Mouse (Mus musculus): ENCODE measurements at regions not wholly inside any gene's neighbourhood (a gene's known extent, or its start where the extent isn't known, plus 50 kb on each side); places are given as distances from the start of the nearest gene placed in this dataset.

- DNase-seq (ENCODE audit: low read depth, low spot score) = no peak
- CTCF ChIA-PET = interaction anchor here (2.1 kb wide), 1 partner anchor 11 kb away, joined by 9 read pairs; no protein-coding TSS in a partner anchor
- POLR2A ChIA-PET = no interaction called here
- no peak for ATAC-seq
- no peak for TF ChIP-seq CTCF (IDR thresholded peaks at IDR 0.05)
- no peaks in the 10 kb centered on the region for H3K27me3 ChIP-seq
- in situ Hi-C loops (cut with MboI; ENCODE audit: low pct_unique_long_range_greater_than_20kb) = no loop called here
Measured at GRCm38 (mm10) chr5:37932760-37933122, 105.8 kb upstream of the Stx18 start.

- H3K27me3 ChIP-seq = no peaks in the 10 kb centered on the region
- no peak for TF ChIP-seq CTCF (IDR thresholded peaks at IDR 0.05)
- no peak for ATAC-seq
- ChIA-PET CTCF (interaction anchor here (0.7 to 2.1 kb wide), 2 partner anchors 10 to 61 kb away, joined by 3 to 9 read pairs; no protein-coding TSS in a partner anchor), POLR2A (no interaction called here)
- DNase-seq (ENCODE audit: low read depth, low spot score) = no peak
- in situ Hi-C loops (cut with MboI; ENCODE audit: low pct_unique_long_range_greater_than_20kb) = no loop called here
Measured at GRCm38 (mm10) chr5:37932086-37932759, 106.3 kb upstream of the Stx18 start.

GRCm38 (mm10) chr5:37920481-37920880 lies 96.1 kb upstream of the Msx1 start:
- no peak for TF ChIP-seq CTCF (IDR thresholded peaks at IDR 0.05)
- no peaks in the 10 kb centered on the region for H3K27me3 ChIP-seq
- no peak for DNase-seq (ENCODE audit: low read depth, low spot score)
- in situ Hi-C loops (cut with MboI; ENCODE audit: low pct_unique_long_range_greater_than_20kb) = loop anchor here (25.0 kb wide), 1 partner anchor 267 kb away; no protein-coding TSS in a partner anchor
- CTCF ChIA-PET = interaction anchor here (1.6 kb wide), 1 partner anchor 151 kb away, joined by 4 read pairs; no protein-coding TSS in a partner anchor
- POLR2A ChIA-PET = no interaction called here
- ATAC-seq = no peak

GRCm38 (mm10) chr5:37919102-37919501 lies 94.7 kb upstream of the Msx1 start:
- H3K27me3 ChIP-seq = no peaks in the 10 kb centered on the region
- CTCF ChIA-PET = no interaction called here
- TF ChIP-seq CTCF (IDR thresholded peaks at IDR 0.05) = no peak
- no peak for DNase-seq (ENCODE audit: low read depth, low spot score)
- no peak for ATAC-seq
- POLR2A ChIA-PET = no interaction called here
- in situ Hi-C loops (cut with MboI; ENCODE audit: low pct_unique_long_range_greater_than_20kb) = loop anchor here (25.0 kb wide), 1 partner anchor 268 kb away; no protein-coding TSS in a partner anchor

- no peak for ATAC-seq
- POLR2A ChIA-PET = no interaction called here
- H3K27me3 ChIP-seq = no peaks in the 10 kb centered on the region
- CTCF ChIA-PET = no interaction called here
- no peak for DNase-seq (ENCODE audit: low read depth, low spot score)
- in situ Hi-C loops (cut with MboI; ENCODE audit: low pct_unique_long_range_greater_than_20kb) = loop anchor here (25.0 kb wide), 1 partner anchor 269 kb away; no protein-coding TSS in a partner anchor
- TF ChIP-seq CTCF (IDR thresholded peaks at IDR 0.05) = no peak
Measured at GRCm38 (mm10) chr5:37918001-37918707, 93.8 kb upstream of the Msx1 start.

GRCm38 (mm10) chr5:37917161-37917560 lies 92.8 kb upstream of the Msx1 start:
- DNase-seq (ENCODE audit: low read depth, low spot score) = no peak
- CTCF ChIA-PET = no interaction called here

GRCm38 (mm10) chr5:37904683-37905352 lies 80.4 kb upstream of the Msx1 start:
- peak; percentile 57 for ATAC-seq

More at GRCm38 (mm10) chr5:37917161-37917560, 92.8 kb upstream of the Msx1 start:
- in situ Hi-C loops (cut with MboI; ENCODE audit: low pct_unique_long_range_greater_than_20kb) = loop anchor here (25.0 kb wide), 1 partner anchor 270 kb away; no protein-coding TSS in a partner anchor
- POLR2A ChIA-PET = no interaction called here
- no peak for ATAC-seq
- no peak for TF ChIP-seq CTCF (IDR thresholded peaks at IDR 0.05)
- no peaks in the 10 kb centered on the region for H3K27me3 ChIP-seq

GRCm38 (mm10) chr5:37903861-37904260 lies 79.5 kb upstream of the Msx1 start:
- ChIA-PET CTCF (no interaction called here), POLR2A (no interaction called here)
- in situ Hi-C loops (cut with MboI; ENCODE audit: low pct_unique_long_range_greater_than_20kb) = loop anchor here (25.0 kb wide), 1 partner anchor 283 kb away; no protein-coding TSS in a partner anchor
- DNase-seq (ENCODE audit: low read depth, low spot score) (no peak), ATAC-seq (no peak)
- no peaks in the 10 kb centered on the region for H3K27me3 ChIP-seq
- no peak for TF ChIP-seq CTCF (IDR thresholded peaks at IDR 0.05)

More at GRCm38 (mm10) chr5:37904683-37905352, 80.4 kb upstream of the Msx1 start:
- no peaks in the 10 kb centered on the region for H3K27me3 ChIP-seq
- ChIA-PET CTCF (no interaction called here), POLR2A (no interaction called here)
- in situ Hi-C loops (cut with MboI; ENCODE audit: low pct_unique_long_range_greater_than_20kb) = loop anchor here (5.0 to 25.0 kb wide), 2 partner anchors 182 to 282 kb away; no protein-coding TSS in a partner anchor
- TF ChIP-seq CTCF (IDR thresholded peaks at IDR 0.05) = peak; percentile 73
- no peak for DNase-seq (ENCODE audit: low read depth, low spot score)

- POLR2A ChIA-PET = no interaction called here
- DNase-seq (ENCODE audit: low read depth, low spot score) = no peak
- no peak for ATAC-seq
- H3K27me3 ChIP-seq = no peaks in the 10 kb centered on the region
- in situ Hi-C loops (cut with MboI; ENCODE audit: low pct_unique_long_range_greater_than_20kb) = loop anchor here (25.0 kb wide), 1 partner anchor 285 kb away; no protein-coding TSS in a partner anchor
- no peak for TF ChIP-seq CTCF (IDR thresholded peaks at IDR 0.05)
- CTCF ChIA-PET = interaction anchor here (1.4 kb wide), 1 partner anchor 184 kb away, joined by 3 read pairs; no protein-coding TSS in a partner anchor
Measured at GRCm38 (mm10) chr5:37902741-37903140, 78.4 kb upstream of the Msx1 start.

GRCm38 (mm10) chr5:37901861-37902291 lies 77.5 kb upstream of the Msx1 start:
- in situ Hi-C loops (cut with MboI; ENCODE audit: low pct_unique_long_range_greater_than_20kb) = loop anchor here (25.0 kb wide), 1 partner anchor 285 kb away; no protein-coding TSS in a partner anchor
- no peaks in the 10 kb centered on the region for H3K27me3 ChIP-seq
- no peak for TF ChIP-seq CTCF (IDR thresholded peaks at IDR 0.05)
- no peak for DNase-seq (ENCODE audit: low read depth, low spot score)
- CTCF ChIA-PET = interaction anchor here (1.4 kb wide), 1 partner anchor 185 kb away, joined by 3 read pairs; no protein-coding TSS in a partner anchor
- ATAC-seq = no peak
- POLR2A ChIA-PET = no interaction called here

Data from Patski (cell line).